Mouse (Mus musculus) erythroblast, embryonic 14.5 days (primary cell): ENCODE measurements around the gene Tsga10ip.

Experiments
- GATA1 ChIP-seq: IDR thresholded peaks from 2 replicates; pipeline ENCODE4 v1.6.1; 2012; ENCODE audit warnings: low read length, inconsistent platforms, mixed read lengths
- TAL1 ChIP-seq: IDR thresholded peaks from 3 replicates; pipeline ENCODE4 v1.6.1; 2012; ENCODE audit warnings: low read length, inconsistent platforms, mixed read lengths

DNA sequence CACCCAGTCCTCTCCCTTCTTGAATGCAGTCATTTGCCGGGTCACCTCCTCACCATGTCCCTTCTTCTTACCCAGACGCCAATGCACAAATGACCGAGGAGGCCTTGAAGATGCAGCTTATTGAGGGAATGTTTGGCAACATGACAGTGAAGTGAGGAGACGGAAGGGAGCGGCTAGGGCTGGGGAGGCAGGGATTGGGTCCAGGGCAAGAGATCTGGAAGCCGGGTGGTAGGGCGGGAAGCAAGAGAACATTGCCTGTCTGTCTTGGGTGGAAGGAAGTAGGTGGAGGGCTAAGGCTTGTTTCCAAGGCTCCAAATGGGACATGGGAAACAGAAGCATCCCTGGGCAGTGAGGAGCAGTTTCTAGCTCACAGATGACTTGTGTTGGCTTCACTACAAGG, 61.0 kb downstream of the Tsga10ip start:
- no peak for TF ChIP-seq GATA1
- no peak for TF ChIP-seq TAL1
